Comparison of ENCODE assay signal across 15 mouse cellular contexts in genomic region chr16:97685603-97686285, GRCm38 (mm10).
A peak's percentile ranks its signal among the peaks of the same experiment; 100 is the strongest.
DNase-seq lines count a peak whose midpoint lies in the region; ATAC-seq and TF ChIP-seq lines count a peak whose summit lies in the region.
"Had no signal": no experiment of that assay in that cellular context is flagged by ENCODE, and none has a peak within 500 bp of the region (broad histone marks: within the 10 kb centered on the region; RNA-seq: fewer than 3 reads in every experiment).

No protein-coding gene starts in this region.

- peak; percentile 83; the same call in 1 of the 2 replicates for ATAC-seq in kidney, postnatal 0 days (replicated peaks; ENCODE audit: low FRiP score, low read depth)
- peak; percentile 91 for ATAC-seq in lung, embryonic 16.5 days (ENCODE audit: low read depth)
- ATAC-seq in stomach, postnatal 0 days (ENCODE audit: low FRiP score, low TSS enrichment) = peak; percentile 91

- no peak overlapping the region for H3K9ac ChIP-seq in kidney, postnatal 0 days (ENCODE audit: low read depth, low read length)
- no peak overlapping the region for H3K9ac ChIP-seq in lung, embryonic 16.5 days (ENCODE audit: low read length)
- H3K9ac ChIP-seq in stomach, postnatal 0 days (ENCODE audit: low read length) = no peak overlapping the region
- H3K9ac ChIP-seq: heart, embryonic 15.5 days; limb, embryonic 12.5 days had no signal

- WGBS in kidney, postnatal 0 days = 71% methylated on average over 1 of the region's 1 CpGs
- WGBS in lung, embryonic 16.5 days = 49% methylated on average over 1 of the region's 1 CpGs
- 47% methylated on average over 1 of the region's 1 CpGs for WGBS in stomach, postnatal 0 days

- peak; percentile 80 for DNase-seq in urinary bladder, postnatal 14 days (ENCODE audit: low spot score)
- DNase-seq in urinary bladder, adult 2 months (ENCODE audit: low spot score) = no peak
- DNase-seq in kidney, postnatal 0 days (ENCODE audit: low spot score) = peak; percentile 22
- DNase-seq in stomach, postnatal 0 days (ENCODE audit: low spot score) = peak; percentile 81
- DNase-seq in layer of hippocampus, postnatal 10 days (ENCODE audit: low spot score in 2 of 2) = no peak
- no peak for DNase-seq in frontal cortex, postnatal 25 days (ENCODE audit: low spot score in 2 of 2)
- DNase-seq in adrenal gland, adult 8-10 months = no peak
- DNase-seq: cerebellum, adult 2 months; midbrain, embryonic 14.5 days; retina, postnatal 1 day had no signal

- no peak overlapping the region for H3K4me2 ChIP-seq in kidney, postnatal 0 days (ENCODE audit: low read length)
- no peak overlapping the region for H3K4me2 ChIP-seq in lung, embryonic 16.5 days (ENCODE audit: low read depth, low read length)
- H3K4me2 ChIP-seq in stomach, postnatal 0 days (replicated peaks; ENCODE audit: low read depth) = no peak overlapping the region
- H3K4me2 ChIP-seq: heart, embryonic 15.5 days; limb, embryonic 12.5 days had no signal

- TF ChIP-seq EP300 in stomach, postnatal 0 days (optimal IDR thresholded peaks at IDR 0.05) = peak; percentile 60

- 0 out of 2 replicates have a peak overlapping the region, but pooled peaks have one; percentile 4 for H3K27ac ChIP-seq in kidney, postnatal 0 days
- H3K27ac ChIP-seq in lung, embryonic 16.5 days (ENCODE audit: low read length) = peak overlapping the region; percentile 76
- H3K27ac ChIP-seq in stomach, postnatal 0 days (replicated peaks) = peak overlapping the region; percentile 69
- H3K27ac ChIP-seq: heart, embryonic 15.5 days; limb, embryonic 12.5 days; macrophage had no signal

- TF ChIP-seq CTCF in kidney, postnatal 0 days (IDR thresholded peaks at IDR 0.05; ENCODE audit: low read depth) = no peak
- TF ChIP-seq CTCF in stomach, postnatal 0 days (IDR thresholded peaks at IDR 0.05; ENCODE audit: low read depth) = no peak

- H3K4me1 ChIP-seq in kidney, postnatal 0 days (replicated peaks; ENCODE audit: insufficient read depth, low read length) = no peaks in the 10 kb centered on the region
- H3K4me1 ChIP-seq in lung, embryonic 16.5 days (replicated peaks; ENCODE audit: control insufficient read depth, insufficient read depth, low read length) = peaks cover 9% of the 10 kb centered on the region
- 0 out of 2 replicates have a peak, but pooled peaks cover 3% of the 10 kb centered on the region for H3K4me1 ChIP-seq in stomach, postnatal 0 days (replicated peaks; ENCODE audit: control insufficient read depth, insufficient read depth)
- H3K4me1 ChIP-seq: heart, embryonic 15.5 days; limb, embryonic 12.5 days had no signal

- no peaks in the 10 kb centered on the region for H3K27me3 ChIP-seq in kidney, postnatal 0 days (ENCODE audit: insufficient read depth, low read length)
- H3K27me3 ChIP-seq in lung, embryonic 16.5 days (ENCODE audit: control insufficient read depth, insufficient read depth, low read depth, low read length) = no peaks in the 10 kb centered on the region
- H3K27me3 ChIP-seq in stomach, postnatal 0 days (ENCODE audit: control insufficient read depth, insufficient read depth, low read length) = no peaks in the 10 kb centered on the region
- H3K27me3 ChIP-seq: heart, embryonic 15.5 days; limb, embryonic 12.5 days had no signal

- no peaks in the 10 kb centered on the region for H3K36me3 ChIP-seq in kidney, postnatal 0 days (ENCODE audit: insufficient read depth, low read length)
- H3K36me3 ChIP-seq in lung, embryonic 16.5 days (ENCODE audit: control insufficient read depth, insufficient read depth, low read length) = no peaks in the 10 kb centered on the region
- no peaks in the 10 kb centered on the region for H3K36me3 ChIP-seq in stomach, postnatal 0 days (ENCODE audit: control insufficient read depth, insufficient read depth, low read length)
- H3K36me3 ChIP-seq: heart, embryonic 15.5 days; limb, embryonic 12.5 days had no signal

- no peaks in the 10 kb centered on the region for H3K9me3 ChIP-seq in kidney, postnatal 0 days (replicated peaks; ENCODE audit: low read length)
- H3K9me3 ChIP-seq in lung, embryonic 16.5 days (ENCODE audit: control insufficient read depth, low read length) = no peaks in the 10 kb centered on the region
- H3K9me3 ChIP-seq in stomach, postnatal 0 days (ENCODE audit: control insufficient read depth, low read length) = no peaks in the 10 kb centered on the region
- H3K9me3 ChIP-seq: heart, embryonic 15.5 days; limb, embryonic 12.5 days had no signal

- no peak overlapping the region for H3K4me3 ChIP-seq in kidney, postnatal 0 days (replicated peaks; ENCODE audit: low read depth, low read length)
- no peak overlapping the region for H3K4me3 ChIP-seq in lung, embryonic 16.5 days (ENCODE audit: low read length)
- no peak overlapping the region for H3K4me3 ChIP-seq in stomach, postnatal 0 days (ENCODE audit: low read depth, low read length)
- H3K4me3 ChIP-seq: erythroblast, embryonic 14.5 days; heart, embryonic 15.5 days; limb, embryonic 12.5 days had no signal

Comparison
In these comparisons a context has a peak if more than half of its experiments do, and no peak if none do; other contexts are left out.
1. DNase-seq: peak in urinary bladder, postnatal 14 days (single experiment), kidney, postnatal 0 days (single experiment) and stomach, postnatal 0 days (single experiment); none in urinary bladder, adult 2 months (single experiment), layer of hippocampus, postnatal 10 days (0 of 2), frontal cortex, postnatal 25 days (0 of 2) and adrenal gland, adult 8-10 months (single experiment).
2. H3K27ac ChIP-seq: peak in every context shown above with its lines; median percentile 76 in lung, embryonic 16.5 days; 69 in stomach, postnatal 0 days; 4 in kidney, postnatal 0 days.
3. Peak in every context shown above with its lines, with median percentiles within 50 percentile points of each other: ATAC-seq.